Mouse (Mus musculus) erythroblast, embryonic 14.5 days (primary cell): ENCODE measurements at regions not wholly inside any gene's neighbourhood (a gene's known extent, or its start where the extent isn't known, plus 50 kb on each side); places are given as distances from the start of the nearest gene placed in this dataset.

Experiments used
- GATA1 ChIP-seq: IDR thresholded peaks from 2 replicates; pipeline ENCODE4 v1.6.1; 2012; ENCODE audit warnings: low read length, inconsistent platforms, mixed read lengths
- TAL1 ChIP-seq: IDR thresholded peaks from 3 replicates; pipeline ENCODE4 v1.6.1; 2012; ENCODE audit warnings: low read length, inconsistent platforms, mixed read lengths

GRCm38 (mm10) chr10:98628191-98628590 lies 286.0 kb upstream of the Atp2b1 start:
- TF ChIP-seq GATA1 (no peak), TAL1 (no peak)
